Mouse (Mus musculus): ENCODE measurements around the gene Sgsm1.

GRCm38 (mm10) chr5:113223888-113224287, 86.7 kb downstream of the Sgsm1 start:
- no peak for TF ChIP-seq FLI1 (IDR thresholded peaks at IDR 0.05; ENCODE audit: low read length)
- TF ChIP-seq GATA1 (IDR thresholded peaks at IDR 0.05; ENCODE audit: borderline replicate concordance, low read length), result no peak

Measured in megakaryocyte, embryonic 14.5 days (primary cell).